Mouse (Mus musculus): ENCODE data around the gene Prdm11. TPM values are rescaled to one million over a fixed set of nuclear protein-coding genes. Genes with fewer than 3 reads are reported as not detected.

The Prdm11 gene
- total RNA-seq, 2 experiments from 2014 or later: 24.9 to 25.9 TPM

- no peak for DNase-seq (ENCODE audit: low spot score in 2 of 2)
Measured at GRCm38 (mm10) chr2:92933379-92933778, 112.6 kb downstream of the Prdm11 start.

GRCm38 (mm10) chr2:92931061-92931460, 114.9 kb downstream of the Prdm11 start:
- no peak for DNase-seq (ENCODE audit: low spot score in 2 of 2)

DNA sequence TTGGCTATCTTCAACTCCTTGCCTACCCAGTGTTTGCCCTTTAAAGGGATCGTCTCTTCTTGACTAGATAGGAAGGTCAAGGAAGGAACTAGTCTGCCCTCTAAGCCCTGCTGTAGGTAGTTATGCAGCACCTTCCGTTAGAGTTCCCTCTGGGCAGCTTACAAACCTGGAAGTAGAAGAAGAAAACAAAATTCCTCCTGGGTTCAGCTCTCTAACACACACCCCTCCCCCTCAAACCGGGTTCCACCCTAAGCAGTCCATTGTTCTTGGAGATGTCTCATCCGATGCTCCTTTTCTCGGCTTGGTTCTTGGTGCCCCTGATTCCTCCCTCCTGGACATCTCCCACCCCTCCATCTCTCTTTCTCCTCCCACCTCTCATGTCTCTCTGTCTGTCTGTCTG, 116.3 kb downstream of the Prdm11 start:
- no peak for DNase-seq (ENCODE audit: low spot score in 2 of 2)

GRCm38 (mm10) chr2:92924677-92925259, 121.2 kb downstream of the Prdm11 start:
- DNase-seq (ENCODE audit: low spot score in 2 of 2): no peak

- DNase-seq (ENCODE audit: low spot score in 2 of 2): no peak
Measured at GRCm38 (mm10) chr2:92920709-92921108, 125.3 kb downstream of the Prdm11 start.

- no peak for DNase-seq (ENCODE audit: low spot score in 2 of 2)
Measured at GRCm38 (mm10) chr2:92917405-92918142, 128.4 kb downstream of the Prdm11 start.

GRCm38 (mm10) chr2:92915659-92916631, 130.0 kb downstream of the Prdm11 start:
- no peak for DNase-seq (ENCODE audit: low spot score in 2 of 2)

Other genes with a start within 250 kb of the Prdm11 start
- 10 to 100 TPM; 88.5 to 89.7 TPM for gene Syt13, start 131.1 kb downstream of the Prdm11 start, total RNA-seq (2021)
- 10 to 100 TPM; 50.8 to 51.5 TPM for gene Trp53i11, start 141.4 kb upstream of the Prdm11 start, total RNA-seq (2021)

Measured in layer of hippocampus, postnatal 10 days (tissue).